Mouse (Mus musculus) lung, postnatal 4 days (tissue): ENCODE data around the gene Kirrel3.

Experiments
- DNase-seq, 2 experiments: peaks; one replicate each; pipeline ENCODE4 v3.0.0; 2021

Kirrel3 gene

GRCm38 (mm10) chr9:34604931-34605330 is 119.2 kb downstream of the Kirrel3 start:
- no peak for DNase-seq

- no peak for DNase-seq
Observed at GRCm38 (mm10) chr9:34605486-34605885, 119.8 kb downstream of the Kirrel3 start.

- no peak for DNase-seq
Observed at GRCm38 (mm10) chr9:34607976-34608375, 122.3 kb downstream of the Kirrel3 start.

GRCm38 (mm10) chr9:34612886-34613769 is 127.4 kb downstream of the Kirrel3 start:
- no peak for DNase-seq

GRCm38 (mm10) chr9:34618099-34618498 is 132.4 kb downstream of the Kirrel3 start:
- no peak for DNase-seq

GRCm38 (mm10) chr9:34619913-34620312 is 134.2 kb downstream of the Kirrel3 start:
- DNase-seq: no peak

GRCm38 (mm10) chr9:34623526-34623925 is 137.8 kb downstream of the Kirrel3 start:
- no peak for DNase-seq

- DNase-seq: no peak
Observed at GRCm38 (mm10) chr9:34624021-34624420, 138.3 kb downstream of the Kirrel3 start.

- DNase-seq: no peak
Observed at GRCm38 (mm10) chr9:34628841-34629240, 143.1 kb downstream of the Kirrel3 start.

- no peak for DNase-seq
Observed at GRCm38 (mm10) chr9:34635696-34636095, 150.0 kb downstream of the Kirrel3 start.

GRCm38 (mm10) chr9:34643917-34644316 is 158.2 kb downstream of the Kirrel3 start:
- DNase-seq: no peak

- DNase-seq: no peak
Observed at GRCm38 (mm10) chr9:34644392-34644791, 158.7 kb downstream of the Kirrel3 start.

- no peak for DNase-seq
Observed at GRCm38 (mm10) chr9:34646831-34647230, 161.1 kb downstream of the Kirrel3 start.

- no peak for DNase-seq
Observed at GRCm38 (mm10) chr9:34652278-34652677, 166.6 kb downstream of the Kirrel3 start.

- no peak for DNase-seq
Observed at GRCm38 (mm10) chr9:34653141-34653540, 167.4 kb downstream of the Kirrel3 start.

GRCm38 (mm10) chr9:34660566-34660965 is 174.9 kb downstream of the Kirrel3 start:
- no peak for DNase-seq

GRCm38 (mm10) chr9:34663412-34663811 is 177.7 kb downstream of the Kirrel3 start:
- no peak for DNase-seq

GRCm38 (mm10) chr9:34665361-34666129 is 179.9 kb downstream of the Kirrel3 start:
- DNase-seq: peak in 1 of 2 experiments; percentile 29

- no peak for DNase-seq
Observed at GRCm38 (mm10) chr9:34667182-34667581, 181.5 kb downstream of the Kirrel3 start.

GRCm38 (mm10) chr9:34670906-34671305 is 185.2 kb downstream of the Kirrel3 start:
- no peak for DNase-seq

GRCm38 (mm10) chr9:34686798-34687197 is 201.1 kb downstream of the Kirrel3 start:
- no peak for DNase-seq

GRCm38 (mm10) chr9:34688358-34688757 is 202.7 kb downstream of the Kirrel3 start:
- DNase-seq: no peak

- DNase-seq: no peak
Observed at GRCm38 (mm10) chr9:34689375-34689774, 203.7 kb downstream of the Kirrel3 start.

- DNase-seq: no peak
Observed at GRCm38 (mm10) chr9:34695646-34696045, 210.0 kb downstream of the Kirrel3 start.
